Mouse (Mus musculus): ENCODE measurements around the gene Ptpra. TPM values are rescaled to one million over a fixed set of nuclear protein-coding genes. Genes with fewer than 3 reads are reported as not detected.

Gene Ptpra
- polyA plus RNA-seq, 1 experiment from 2014 or later = 28.2 TPM

GRCm38 (mm10) chr2:130577632-130578031 lies 127.6 kb downstream of the Ptpra start:
- H3K36me3 ChIP-seq (ENCODE audit: control insufficient read depth, insufficient read depth) = no peaks in the 10 kb centered on the region
- WGBS = 5% methylated on average over 12 of the region's 12 CpGs
- no peaks in the 10 kb centered on the region for H3K9me3 ChIP-seq (ENCODE audit: control insufficient read depth)
- no peak overlapping the region for H3K27ac ChIP-seq (ENCODE audit: low read depth, low read length)
- no peaks in the 10 kb centered on the region; the same call in 1 of the 2 replicates for H3K4me1 ChIP-seq (replicated peaks; ENCODE audit: control insufficient read depth, insufficient read depth, low read length)
- H3K9ac ChIP-seq (ENCODE audit: low read depth, low read length) = no peak overlapping the region
- H3K4me2 ChIP-seq (replicated peaks; ENCODE audit: low read depth) = peak overlapping the region; percentile 60
- TF ChIP-seq CTCF (IDR thresholded peaks at IDR 0.05; ENCODE audit: low read depth) = no peak
- peaks cover 71% of the 10 kb centered on the region for H3K27me3 ChIP-seq (replicated peaks; ENCODE audit: control insufficient read depth, insufficient read depth, low read length)
- peak; percentile 80 for ATAC-seq
- H3K4me3 ChIP-seq (ENCODE audit: low read depth, low read length) = no peak overlapping the region

- H3K36me3 ChIP-seq (ENCODE audit: control insufficient read depth, insufficient read depth) = no peaks in the 10 kb centered on the region
- peak; percentile 71 for TF ChIP-seq CTCF (IDR thresholded peaks at IDR 0.05; ENCODE audit: low read depth)
- H3K27ac ChIP-seq (ENCODE audit: low read depth, low read length) = no peak overlapping the region
- no peak for ATAC-seq
- H3K9ac ChIP-seq (ENCODE audit: low read depth, low read length) = no peak overlapping the region
- peaks cover 76% of the 10 kb centered on the region for H3K27me3 ChIP-seq (replicated peaks; ENCODE audit: control insufficient read depth, insufficient read depth, low read length)
- no peaks in the 10 kb centered on the region; the same call in 1 of the 2 replicates for H3K4me1 ChIP-seq (replicated peaks; ENCODE audit: control insufficient read depth, insufficient read depth, low read length)
- 12% methylated on average over 11 of the region's 11 CpGs for WGBS
- no peak overlapping the region for H3K4me2 ChIP-seq (replicated peaks; ENCODE audit: low read depth)
- no peak overlapping the region for H3K4me3 ChIP-seq (ENCODE audit: low read depth, low read length)
- H3K9me3 ChIP-seq (ENCODE audit: control insufficient read depth) = no peaks in the 10 kb centered on the region
Observed at GRCm38 (mm10) chr2:130578148-130578547, 128.1 kb downstream of the Ptpra start.

- Histone ChIP-seq H3K27me3 (replicated peaks; ENCODE audit: control insufficient read depth, insufficient read depth, low read length) (peaks cover 76% of the 10 kb centered on the region), H3K4me2 (replicated peaks; ENCODE audit: low read depth) (no peak overlapping the region), H3K27ac (ENCODE audit: low read depth, low read length) (no peak overlapping the region), H3K4me1 (replicated peaks; ENCODE audit: control insufficient read depth, insufficient read depth, low read length) (no peaks in the 10 kb centered on the region; the same call in 1 of the 2 replicates), H3K4me3 (ENCODE audit: low read depth, low read length) (no peak overlapping the region), H3K9me3 (ENCODE audit: control insufficient read depth) (no peaks in the 10 kb centered on the region), H3K36me3 (ENCODE audit: control insufficient read depth, insufficient read depth) (no peaks in the 10 kb centered on the region), H3K9ac (ENCODE audit: low read depth, low read length) (no peak overlapping the region)
- 7% methylated on average over 8 of the region's 8 CpGs for WGBS
- no peak for TF ChIP-seq CTCF (IDR thresholded peaks at IDR 0.05; ENCODE audit: low read depth)
- no peak for ATAC-seq
Observed at GRCm38 (mm10) chr2:130579791-130580190, 129.7 kb downstream of the Ptpra start.

- TF ChIP-seq CTCF (IDR thresholded peaks at IDR 0.05; ENCODE audit: low read depth) = no peak
- 7% methylated on average over 16 of the region's 16 CpGs for WGBS
- Histone ChIP-seq H3K27ac (ENCODE audit: low read depth, low read length) (no peak overlapping the region), H3K9me3 (ENCODE audit: control insufficient read depth) (no peaks in the 10 kb centered on the region), H3K9ac (ENCODE audit: low read depth, low read length) (no peak overlapping the region), H3K4me3 (ENCODE audit: low read depth, low read length) (peak overlapping the region; percentile 37), H3K4me2 (replicated peaks; ENCODE audit: low read depth) (peak overlapping the region; percentile 58), H3K27me3 (replicated peaks; ENCODE audit: control insufficient read depth, insufficient read depth, low read length) (peaks cover 65% of the 10 kb centered on the region), H3K4me1 (replicated peaks; ENCODE audit: control insufficient read depth, insufficient read depth, low read length) (no peaks in the 10 kb centered on the region; the same call in 1 of the 2 replicates), H3K36me3 (ENCODE audit: control insufficient read depth, insufficient read depth) (no peaks in the 10 kb centered on the region)
- no peak for ATAC-seq
Observed at GRCm38 (mm10) chr2:130581201-130581600, 131.1 kb downstream of the Ptpra start.

GRCm38 (mm10) chr2:130582552-130582951 lies 132.5 kb downstream of the Ptpra start, which contains the start of gene Avp:
Gene Avp, minus strand, starts transcription at chr2:130582554.
- no peak within 1 kb of the TSS for H3K4me3 ChIP-seq (ENCODE audit: low read depth, low read length)
- no peak for TF ChIP-seq CTCF (IDR thresholded peaks at IDR 0.05; ENCODE audit: low read depth)
- H3K27ac ChIP-seq (ENCODE audit: low read depth, low read length) = no peak within 1 kb of the TSS
- no peaks in the 10 kb centered on the region; the same call in 1 of the 2 replicates for H3K4me1 ChIP-seq (replicated peaks; ENCODE audit: control insufficient read depth, insufficient read depth, low read length)
- WGBS = 37% methylated on average over 10 of the region's 10 CpGs
- no peaks in the 10 kb centered on the region for H3K9me3 ChIP-seq (ENCODE audit: control insufficient read depth)
- ATAC-seq = no peak
- H3K36me3 ChIP-seq (ENCODE audit: control insufficient read depth, insufficient read depth) = no peaks in the 10 kb centered on the region
- H3K27me3 ChIP-seq (replicated peaks; ENCODE audit: control insufficient read depth, insufficient read depth, low read length) = peaks cover 51% of the 10 kb centered on the region
- no peak within 1 kb of the TSS for H3K9ac ChIP-seq (ENCODE audit: low read depth, low read length)
- no peak within 1 kb of the TSS for H3K4me2 ChIP-seq (replicated peaks; ENCODE audit: low read depth)

- Histone ChIP-seq H3K4me2 (replicated peaks; ENCODE audit: low read depth) (no peak overlapping the region), H3K27me3 (replicated peaks; ENCODE audit: control insufficient read depth, insufficient read depth, low read length) (peaks cover 41% of the 10 kb centered on the region), H3K4me3 (ENCODE audit: low read depth, low read length) (no peak overlapping the region), H3K27ac (ENCODE audit: low read depth, low read length) (no peak overlapping the region), H3K9me3 (ENCODE audit: control insufficient read depth) (no peaks in the 10 kb centered on the region), H3K4me1 (replicated peaks; ENCODE audit: control insufficient read depth, insufficient read depth, low read length) (no peaks in the 10 kb centered on the region; the same call in 1 of the 2 replicates), H3K36me3 (ENCODE audit: control insufficient read depth, insufficient read depth) (no peaks in the 10 kb centered on the region), H3K9ac (ENCODE audit: low read depth, low read length) (no peak overlapping the region)
- ATAC-seq = no peak
- 76% methylated on average over 10 of the region's 10 CpGs for WGBS
- TF ChIP-seq CTCF (IDR thresholded peaks at IDR 0.05; ENCODE audit: low read depth) = no peak
Observed at GRCm38 (mm10) chr2:130583902-130584560, 134.0 kb downstream of the Ptpra start.
